Mouse (Mus musculus): ENCODE results near the gene Kifc3.

DNA sequence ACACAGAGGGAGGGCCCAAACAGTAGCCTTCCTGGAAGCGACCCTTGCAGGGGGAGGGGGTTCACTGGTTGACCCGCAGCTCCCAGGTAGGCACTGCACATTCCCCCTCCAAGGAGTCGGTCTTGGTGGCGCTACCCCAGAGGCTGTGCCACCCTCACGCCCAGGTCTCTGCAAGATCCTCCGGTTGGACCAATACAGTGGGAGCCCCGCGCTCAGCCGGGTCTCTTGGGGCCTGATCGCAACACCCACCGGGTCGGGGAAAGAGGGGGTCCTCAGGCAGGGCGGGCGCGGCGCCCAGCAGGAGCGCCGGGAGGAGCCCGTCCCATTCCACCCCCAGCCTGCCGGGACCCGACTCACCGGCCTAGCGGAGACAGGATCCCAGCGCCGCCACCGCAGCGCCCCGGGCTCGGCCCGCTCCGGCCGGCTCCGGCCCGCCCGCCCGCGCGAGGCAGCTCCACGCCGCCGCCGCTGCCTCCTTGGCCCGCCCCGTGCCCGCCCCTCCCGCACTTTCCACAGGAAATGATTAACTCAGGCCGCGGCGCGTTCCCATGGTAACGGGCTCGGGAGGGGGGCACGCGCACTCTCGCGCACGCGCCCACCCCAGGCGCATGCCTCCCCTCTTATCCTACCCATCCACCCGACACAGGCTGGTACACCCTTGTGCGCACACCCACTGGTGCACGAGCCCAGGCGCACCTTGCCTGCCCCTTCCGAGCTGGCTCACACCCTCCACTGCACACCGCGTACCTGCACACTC is 60.4 kb downstream of the Kifc3 start:
- TF ChIP-seq POLR2AphosphoS2 (IDR thresholded peaks at IDR 0.05; ENCODE audit: low read depth, low read length) (no peak), USF1 (IDR thresholded peaks at IDR 0.05; ENCODE audit: low read depth, low read length) (no peak), CTCF (conservative IDR thresholded peaks at IDR 0.05 in 1 of 2, IDR thresholded peaks at IDR 0.05 in 1 of 2; ENCODE audit: low read depth in 2 of 2, low read length in 2 of 2) (no peak), POLR2A (IDR thresholded peaks at IDR 0.05; ENCODE audit: low read depth, low read length) (no peak), EP300 (IDR thresholded peaks at IDR 0.05; ENCODE audit: low read length) (no peak), TCF12 (IDR thresholded peaks at IDR 0.05; ENCODE audit: low read depth, low read length) (no peak), ZNF384 (IDR thresholded peaks at IDR 0.05; ENCODE audit: low read depth, low read length) (no peak), MAX (IDR thresholded peaks at IDR 0.05; ENCODE audit: low read length) (no peak), ELF1 (IDR thresholded peaks at IDR 0.05; ENCODE audit: low read depth, low read length) (no peak), NRF1 (IDR thresholded peaks at IDR 0.05; ENCODE audit: low read depth, low read length) (no peak), SIN3A (IDR thresholded peaks at IDR 0.05; ENCODE audit: low read length) (no peak), MAZ (IDR thresholded peaks at IDR 0.05; ENCODE audit: low read depth, low read length) (no peak)

All from CH12.LX (cell line).